Mouse (Mus musculus) layer of hippocampus, adult 9-11 months (tissue): Measurements from ENCODE around the gene Gm8890.
"Not testable (repeated sequence)": the region's sequence is repeated elsewhere in the genome, so short reads cannot be mapped to it uniquely, and the experiment has no call there.

Experiments used
- DNase-seq: peaks from one replicate; pipeline ENCODE4 v3.0.0; 2022

Gm8890 gene

DNA sequence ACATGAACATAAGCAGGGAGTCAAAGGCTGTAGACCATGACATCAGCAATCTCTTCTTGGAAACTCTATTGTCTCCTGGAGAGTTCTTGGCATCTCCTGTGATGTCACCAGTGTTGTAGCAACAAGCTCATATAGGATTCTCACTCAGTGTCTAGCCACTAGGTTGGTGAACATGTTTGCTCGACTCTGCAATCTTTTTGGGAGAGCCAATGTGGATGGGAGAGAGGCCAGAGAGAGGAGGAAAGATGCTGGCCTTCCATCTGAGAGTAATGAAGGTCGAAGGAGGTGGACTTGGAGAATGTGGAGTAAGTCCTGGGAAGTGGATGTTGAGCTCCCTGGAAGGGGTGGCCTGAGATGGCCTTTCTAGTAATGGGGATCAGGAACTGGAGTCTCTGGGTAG is at the start of gene Gm8890:
TSS of gene Gm8890 (plus strand) at position 301 of the 400 bp plus-strand sequence.
- DNase-seq: not testable (repeated sequence)

DNA sequence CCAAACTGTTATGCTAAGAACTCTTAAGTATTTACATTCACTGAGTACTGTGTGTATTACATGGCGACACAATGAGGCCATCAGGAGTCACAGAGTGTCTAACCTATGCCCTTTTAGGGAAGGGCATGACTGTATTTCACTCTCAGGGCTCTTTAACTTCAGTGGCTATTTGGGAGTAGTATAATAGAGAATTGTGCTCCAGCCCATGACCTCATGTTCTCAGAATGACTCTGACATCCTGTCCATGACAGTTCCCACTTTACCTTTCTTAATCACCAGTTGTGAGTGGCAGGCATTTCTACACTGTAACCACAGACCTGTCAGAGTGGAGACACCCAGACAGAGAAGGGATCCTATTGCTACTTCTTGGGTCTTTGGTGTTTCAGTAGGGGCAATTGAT is 388 bp downstream of the Gm8890 start:
- not testable (repeated sequence) for DNase-seq
